Mouse (Mus musculus): ENCODE results near the gene Zmynd10. TPM values are rescaled to one million over a fixed set of nuclear protein-coding genes. Genes with fewer than 3 reads are reported as not detected.
"Not testable (repeated sequence)": the region's sequence is repeated elsewhere in the genome, so short reads cannot be mapped to it uniquely, and the experiment has no call there.

The Zmynd10 gene
- polyA plus RNA-seq, 1 experiment from 2014 or later: 0.95 TPM

DNA sequence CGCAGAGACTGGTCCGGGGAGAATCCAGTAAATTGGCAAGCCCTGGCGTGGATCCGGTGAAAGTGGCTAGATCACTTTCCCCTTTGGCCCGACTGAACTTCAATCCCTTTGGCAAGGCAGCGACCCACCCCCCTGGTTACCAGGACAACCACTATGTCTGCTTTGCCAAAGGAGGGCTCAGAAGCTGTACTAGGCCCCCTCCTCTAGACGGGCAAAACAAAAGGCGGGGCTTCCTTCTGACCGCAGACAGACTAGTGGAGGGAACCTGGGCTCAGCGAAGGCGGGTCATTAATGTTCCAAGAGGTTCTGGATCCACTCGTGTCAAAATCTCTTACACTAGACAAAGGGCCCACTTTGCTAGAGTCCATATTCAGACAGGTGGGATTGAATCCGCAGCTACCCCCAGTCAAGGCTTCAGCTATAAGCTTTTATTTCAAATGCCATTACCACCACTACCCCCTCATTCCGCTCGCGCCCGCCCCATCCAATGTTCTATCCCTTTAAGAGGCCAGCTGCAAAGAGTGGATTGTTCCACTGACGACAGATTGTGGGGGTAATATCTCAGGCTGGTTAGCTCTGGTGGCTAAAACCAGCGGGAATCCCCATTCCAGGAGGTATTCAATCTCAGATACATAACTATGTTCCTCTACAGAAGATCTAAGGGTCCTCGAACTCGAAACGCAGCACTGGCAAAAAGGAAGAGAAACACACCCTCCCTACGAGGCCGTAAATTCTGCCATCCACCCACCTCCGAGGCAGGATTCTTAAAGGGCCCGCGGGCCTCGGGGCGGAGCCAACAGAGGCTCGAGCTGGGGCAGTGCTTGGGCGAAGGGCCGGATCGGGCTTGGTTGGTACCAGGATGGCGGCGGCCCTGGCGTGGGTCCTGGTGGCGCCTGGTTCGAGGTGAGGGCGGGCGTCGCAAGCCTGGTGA lies 21.5 kb downstream of the Zmynd10 start:
- Histone ChIP-seq H3K36me3 (ENCODE audit: control insufficient read depth, insufficient read depth, low read length) (peaks cover 21% of the 10 kb centered on the region; the same call in 1 of the 2 replicates), H3K4me3 (ENCODE audit: low read depth, low read length) (peak overlapping the region; percentile 84), H3K27me3 (ENCODE audit: control insufficient read depth, insufficient read depth, low read length) (no peaks in the 10 kb centered on the region), H3K9me3 (ENCODE audit: control insufficient read depth, low read length) (no peaks in the 10 kb centered on the region), H3K9ac (ENCODE audit: low read length) (peak overlapping the region; percentile 89), H3K27ac (replicated peaks; ENCODE audit: low read depth, low read length) (peak overlapping the region; percentile 73), H3K4me2 (ENCODE audit: low read depth, severe bottlenecking) (peak overlapping the region; percentile 93), H3K4me1 (ENCODE audit: control insufficient read depth, insufficient read depth, low read length) (peaks cover 26% of the 10 kb centered on the region)
- peak; percentile 88 for DNase-seq (ENCODE audit: low spot score)
- WGBS: under 1% methylated on average over 41 of the region's 41 CpGs
- ATAC-seq (ENCODE audit: insufficient number of reproducible peaks, low FRiP score, low TSS enrichment, low read depth): peak; percentile 77

DNA sequence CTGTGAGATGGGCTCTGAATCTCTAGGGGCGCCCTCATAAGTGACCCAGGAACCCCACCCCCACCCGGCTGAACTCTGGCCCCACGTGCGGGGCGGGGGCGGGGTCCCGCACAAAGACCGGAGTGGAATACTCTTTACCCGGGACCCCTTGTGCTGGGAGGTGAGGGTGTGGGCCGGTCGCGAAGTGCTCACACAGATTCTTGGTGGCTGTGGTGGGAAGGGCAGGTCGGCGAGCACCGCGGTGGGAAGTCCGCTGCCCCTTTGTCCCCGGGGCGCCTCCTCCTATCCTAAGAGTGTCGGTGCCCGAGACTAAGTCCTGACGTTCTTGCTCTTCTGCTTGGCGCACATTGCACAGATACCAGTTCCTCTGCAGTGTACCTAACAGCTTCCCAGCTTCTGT lies 22.2 kb downstream of the Zmynd10 start:
- H3K27me3 ChIP-seq (ENCODE audit: control insufficient read depth, insufficient read depth, low read length): no peaks in the 10 kb centered on the region
- ATAC-seq (ENCODE audit: insufficient number of reproducible peaks, low FRiP score, low TSS enrichment, low read depth): peak; percentile 63; the same call in 1 of the 2 replicates
- no peaks in the 10 kb centered on the region for H3K9me3 ChIP-seq (ENCODE audit: control insufficient read depth, low read length)

DNA sequence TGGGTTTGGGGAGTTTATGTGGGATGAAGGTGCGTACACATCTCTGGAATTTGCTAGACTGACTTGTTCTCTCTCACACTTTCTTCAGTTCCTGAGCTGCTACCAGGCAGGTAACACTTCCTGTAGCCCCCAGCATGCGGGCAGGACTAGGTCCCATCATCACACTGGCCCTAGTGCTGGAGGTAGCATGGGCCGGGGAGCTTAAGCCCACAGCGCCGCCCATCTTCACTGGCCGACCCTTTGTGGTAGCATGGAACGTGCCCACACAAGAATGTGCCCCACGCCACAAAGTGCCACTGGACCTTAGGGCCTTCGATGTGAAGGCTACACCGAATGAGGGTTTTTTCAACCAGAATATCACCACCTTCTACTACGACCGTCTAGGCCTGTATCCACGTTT lies 22.9 kb downstream of the Zmynd10 start:
- H3K9ac ChIP-seq (ENCODE audit: low read length): peak overlapping the region; percentile 89
- WGBS: 61% methylated on average over 13 of the region's 13 CpGs

More for the DNA sequence above, 22.2 kb downstream of the Zmynd10 start:
- peak overlapping the region; percentile 89 for H3K9ac ChIP-seq (ENCODE audit: low read length)
- DNase-seq (ENCODE audit: low spot score): no peak
- H3K4me3 ChIP-seq (ENCODE audit: low read depth, low read length): peak overlapping the region; percentile 84
- peaks cover 23% of the 10 kb centered on the region for H3K4me1 ChIP-seq (ENCODE audit: control insufficient read depth, insufficient read depth, low read length)
- WGBS: 1% methylated on average over 19 of the region's 23 CpGs
- peak overlapping the region; percentile 73 for H3K27ac ChIP-seq (replicated peaks; ENCODE audit: low read depth, low read length)
- peaks cover 23% of the 10 kb centered on the region; the same call in 1 of the 2 replicates for H3K36me3 ChIP-seq (ENCODE audit: control insufficient read depth, insufficient read depth, low read length)
- peak overlapping the region; percentile 93 for H3K4me2 ChIP-seq (ENCODE audit: low read depth, severe bottlenecking)

DNA sequence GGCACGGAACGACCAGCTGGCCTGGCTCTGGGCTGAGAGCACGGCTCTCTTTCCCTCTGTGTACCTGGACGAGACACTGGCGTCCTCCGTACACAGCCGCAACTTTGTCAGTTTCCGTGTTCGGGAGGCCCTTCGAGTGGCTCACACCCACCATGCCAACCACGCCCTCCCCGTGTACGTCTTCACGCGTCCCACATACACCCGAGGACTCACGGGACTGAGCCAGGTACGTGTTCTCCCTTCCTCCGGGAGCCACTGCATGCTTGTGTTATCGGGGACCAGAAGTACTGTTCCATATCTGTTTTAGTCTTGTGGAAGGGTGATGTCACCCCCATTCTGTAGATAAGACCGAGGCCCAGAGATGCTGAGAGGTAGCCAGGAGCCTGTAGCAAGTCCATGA lies 23.7 kb downstream of the Zmynd10 start:
- H3K4me3 ChIP-seq (ENCODE audit: low read depth, low read length): peak overlapping the region; percentile 84
- 0 out of 2 replicates have a peak overlapping the region, but pooled peaks have one; percentile 1 for H3K9ac ChIP-seq (ENCODE audit: low read length)
- no peaks in the 10 kb centered on the region for H3K27me3 ChIP-seq (ENCODE audit: control insufficient read depth, insufficient read depth, low read length)
- H3K4me2 ChIP-seq (ENCODE audit: low read depth, severe bottlenecking): peak overlapping the region; percentile 93
- H3K36me3 ChIP-seq (ENCODE audit: control insufficient read depth, insufficient read depth, low read length): peaks cover 23% of the 10 kb centered on the region; the same call in 1 of the 2 replicates
- DNase-seq (ENCODE audit: low spot score): no peak
- no peak overlapping the region for H3K27ac ChIP-seq (replicated peaks; ENCODE audit: low read depth, low read length)
- H3K4me1 ChIP-seq (ENCODE audit: control insufficient read depth, insufficient read depth, low read length): peaks cover 23% of the 10 kb centered on the region
- H3K9me3 ChIP-seq (ENCODE audit: control insufficient read depth, low read length): no peaks in the 10 kb centered on the region
- 94% methylated on average over 21 of the region's 21 CpGs for WGBS
- ATAC-seq (ENCODE audit: insufficient number of reproducible peaks, low FRiP score, low TSS enrichment, low read depth): no peak

More for the DNA sequence above, 22.9 kb downstream of the Zmynd10 start:
- Histone ChIP-seq H3K9me3 (ENCODE audit: control insufficient read depth, low read length) (no peaks in the 10 kb centered on the region), H3K4me1 (ENCODE audit: control insufficient read depth, insufficient read depth, low read length) (peaks cover 23% of the 10 kb centered on the region), H3K36me3 (ENCODE audit: control insufficient read depth, insufficient read depth, low read length) (peaks cover 23% of the 10 kb centered on the region; the same call in 1 of the 2 replicates), H3K4me3 (ENCODE audit: low read depth, low read length) (peak overlapping the region; percentile 84), H3K27me3 (ENCODE audit: control insufficient read depth, insufficient read depth, low read length) (no peaks in the 10 kb centered on the region), H3K4me2 (ENCODE audit: low read depth, severe bottlenecking) (peak overlapping the region; percentile 93), H3K27ac (replicated peaks; ENCODE audit: low read depth, low read length) (no peak overlapping the region; the same call in 1 of the 2 replicates)
- DNase-seq (ENCODE audit: low spot score) (no peak), ATAC-seq (ENCODE audit: insufficient number of reproducible peaks, low FRiP score, low TSS enrichment, low read depth) (no peak)

DNA sequence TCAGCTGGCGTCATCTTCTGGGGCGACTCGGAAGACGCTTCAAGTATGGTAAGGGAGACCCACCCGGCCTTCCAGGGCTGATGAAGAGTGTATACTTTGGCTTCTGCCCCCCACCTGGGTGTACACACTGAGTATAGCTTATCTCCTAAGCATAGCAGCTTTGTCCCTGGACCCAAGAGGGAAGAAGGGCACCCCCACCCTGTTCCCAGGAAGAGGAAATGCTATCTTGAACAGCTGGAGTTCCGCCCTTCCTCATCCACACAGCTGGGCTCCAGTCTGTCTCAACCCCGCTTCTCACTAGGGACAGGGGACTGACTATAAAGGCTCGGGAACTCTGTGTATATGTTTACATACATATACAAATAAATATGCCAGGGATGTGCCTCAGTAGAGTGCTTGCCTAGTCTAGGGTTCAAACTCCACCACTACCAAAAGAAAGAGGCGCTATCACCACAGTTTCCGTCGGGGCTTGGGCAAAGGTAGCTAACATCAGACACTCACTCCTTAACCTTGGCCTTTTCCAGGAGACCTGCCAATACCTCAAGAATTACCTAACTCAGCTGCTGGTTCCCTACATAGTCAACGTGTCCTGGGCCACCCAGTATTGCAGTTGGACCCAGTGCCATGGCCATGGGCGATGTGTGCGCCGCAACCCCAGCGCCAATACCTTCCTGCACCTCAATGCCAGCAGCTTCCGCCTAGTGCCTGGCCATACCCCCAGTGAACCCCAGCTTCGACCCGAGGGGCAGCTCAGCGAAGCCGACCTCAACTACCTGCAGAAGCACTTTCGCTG lies 24.6 kb downstream of the Zmynd10 start:
- DNase-seq (ENCODE audit: low spot score) (no peak), ATAC-seq (ENCODE audit: insufficient number of reproducible peaks, low FRiP score, low TSS enrichment, low read depth) (no peak)
- H3K4me3 ChIP-seq (ENCODE audit: low read depth, low read length): no peak overlapping the region
- 93% methylated on average over 22 of the region's 22 CpGs for WGBS
- H3K27ac ChIP-seq (replicated peaks; ENCODE audit: low read depth, low read length): no peak overlapping the region
- no peak overlapping the region for H3K9ac ChIP-seq (ENCODE audit: low read length)
- peaks cover 29% of the 10 kb centered on the region for H3K4me1 ChIP-seq (ENCODE audit: control insufficient read depth, insufficient read depth, low read length)
- H3K4me2 ChIP-seq (ENCODE audit: low read depth, severe bottlenecking): no peak overlapping the region
- H3K27me3 ChIP-seq (ENCODE audit: control insufficient read depth, insufficient read depth, low read length): no peaks in the 10 kb centered on the region
- peaks cover 21% of the 10 kb centered on the region; the same call in 1 of the 2 replicates for H3K36me3 ChIP-seq (ENCODE audit: control insufficient read depth, insufficient read depth, low read length)
- no peaks in the 10 kb centered on the region for H3K9me3 ChIP-seq (ENCODE audit: control insufficient read depth, low read length)

DNA sequence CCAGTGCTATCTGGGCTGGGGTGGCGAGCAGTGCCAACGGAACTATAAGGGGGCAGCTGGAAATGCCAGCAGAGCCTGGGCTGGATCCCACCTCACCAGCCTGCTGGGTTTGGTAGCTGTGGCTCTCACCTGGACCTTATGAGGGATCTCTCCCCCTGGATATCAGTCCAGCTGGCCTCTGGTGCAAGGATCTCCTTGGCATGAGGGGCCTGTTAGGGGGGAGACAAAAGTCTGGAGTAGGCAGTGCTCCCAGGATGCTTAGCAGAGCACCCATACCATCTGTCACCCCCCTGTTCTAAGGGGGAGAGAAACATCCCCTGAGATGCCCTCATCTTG lies 25.2 kb downstream of the Zmynd10 start:
- no peaks in the 10 kb centered on the region for H3K9me3 ChIP-seq (ENCODE audit: control insufficient read depth, low read length)
- H3K4me1 ChIP-seq (ENCODE audit: control insufficient read depth, insufficient read depth, low read length): peaks cover 28% of the 10 kb centered on the region
- no peak overlapping the region for H3K4me3 ChIP-seq (ENCODE audit: low read depth, low read length)
- DNase-seq (ENCODE audit: low spot score): no peak
- H3K36me3 ChIP-seq (ENCODE audit: control insufficient read depth, insufficient read depth, low read length): peaks cover 21% of the 10 kb centered on the region; the same call in 1 of the 2 replicates
- H3K9ac ChIP-seq (ENCODE audit: low read length): no peak overlapping the region
- H3K27me3 ChIP-seq (ENCODE audit: control insufficient read depth, insufficient read depth, low read length): no peaks in the 10 kb centered on the region
- no peak overlapping the region for H3K4me2 ChIP-seq (ENCODE audit: low read depth, severe bottlenecking)
- 96% methylated on average over 2 of the region's 2 CpGs for WGBS
- H3K27ac ChIP-seq (replicated peaks; ENCODE audit: low read depth, low read length): no peak overlapping the region
- ATAC-seq (ENCODE audit: insufficient number of reproducible peaks, low FRiP score, low TSS enrichment, low read depth): no peak

DNA sequence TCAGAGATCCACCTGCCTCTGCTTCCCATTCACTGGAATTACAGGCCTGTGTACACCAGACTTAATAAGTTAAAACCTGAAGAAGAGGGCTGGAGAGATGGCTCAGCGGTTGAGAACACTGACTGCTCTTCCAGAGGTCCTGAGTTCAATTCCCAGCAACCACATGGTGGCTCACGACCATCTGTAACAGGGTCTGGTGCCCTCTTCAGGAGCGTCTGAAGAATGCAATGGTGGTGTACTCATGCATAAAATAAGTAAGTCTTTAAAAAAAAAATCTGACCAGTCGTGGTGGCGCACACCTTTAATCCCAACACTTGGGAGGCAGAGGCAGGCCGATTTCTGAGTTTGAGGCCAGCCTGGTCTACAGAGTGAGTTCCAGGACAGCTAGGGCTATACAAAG lies 26.7 kb downstream of the Zmynd10 start:
- Histone ChIP-seq H3K36me3 (ENCODE audit: control insufficient read depth, insufficient read depth, low read length) (peaks cover 21% of the 10 kb centered on the region; the same call in 1 of the 2 replicates), H3K4me1 (ENCODE audit: control insufficient read depth, insufficient read depth, low read length) (peaks cover 32% of the 10 kb centered on the region)
- H3K27me3 ChIP-seq (ENCODE audit: control insufficient read depth, insufficient read depth, low read length); H3K4me3 ChIP-seq (ENCODE audit: low read depth, low read length); H3K4me2 ChIP-seq (ENCODE audit: low read depth, severe bottlenecking); DNase-seq (ENCODE audit: low spot score); H3K9ac ChIP-seq (ENCODE audit: low read length); ATAC-seq (ENCODE audit: insufficient number of reproducible peaks, low FRiP score, low TSS enrichment, low read depth); H3K9me3 ChIP-seq (ENCODE audit: control insufficient read depth, low read length); H3K27ac ChIP-seq (replicated peaks; ENCODE audit: low read depth, low read length): not testable (repeated sequence)
- WGBS: 79% methylated on average over 6 of the region's 6 CpGs

All from limb, embryonic 11.5 days (tissue).